Mouse (Mus musculus) forebrain, embryonic 14.5 days (tissue): ENCODE data around the gene Gtf2h1. TPM values are rescaled to one million over a fixed set of nuclear protein-coding genes. Genes with fewer than 3 reads are reported as not detected.
A peak's percentile ranks its signal among the peaks of the same experiment; 100 is the strongest.
"Not testable (repeated sequence)": the region's sequence is repeated elsewhere in the genome, so short reads cannot be mapped to it uniquely, and the experiment has no call there.

Experiments
- ATAC-seq: fragments of 200-750 bp; cut with Nextera tagmentation; 2 replicates; pipeline ENCODE4 v1.8.0; 2017; ENCODE audit warnings: mild to moderate bottlenecking, moderate library complexity
- DNase-seq: peaks from one replicate; pipeline ENCODE4 v3.0.0-alpha.2; 2015; ENCODE audit warnings: low spot score
- H3K27ac ChIP-seq: fragments of 300-500 bp; sonication (generic); 2 replicates; pipeline ENCODE4 v1.5.1; 2014; ENCODE audit warnings: low read depth, mild to moderate bottlenecking, control low read depth, low read length, moderate library complexity
- H3K27me3 ChIP-seq: fragments of 300-500 bp; sonication (generic); replicated peaks from 2 replicates; pipeline ENCODE4 v1.6.1; 2014; ENCODE audit warnings: low read length, control low read depth, mixed read lengths; ENCODE audit not compliant: control insufficient read depth, insufficient read depth
- H3K36me3 ChIP-seq: fragments of 300-500 bp; sonication (generic); 2 replicates; pipeline ENCODE4 v1.6.1; 2014; ENCODE audit warnings: low read length, control low read depth; ENCODE audit not compliant: control insufficient read depth, insufficient read depth
- H3K4me1 ChIP-seq: fragments of 300-500 bp; sonication (generic); 2 replicates; pipeline ENCODE4 v1.6.1; 2014; ENCODE audit warnings: antibody characterized with exemption, low read length, control low read depth; ENCODE audit not compliant: control insufficient read depth, insufficient read depth
- H3K4me2 ChIP-seq: fragments of 300-500 bp; sonication (generic); 2 replicates; pipeline ENCODE4 v1.6.1; 2014; ENCODE audit warnings: mild to moderate bottlenecking, control low read depth, low read length
- H3K4me3 ChIP-seq: fragments of 300-500 bp; sonication (generic); 2 replicates; pipeline ENCODE4 v1.5.1; 2014; ENCODE audit warnings: low read depth, low read length, control low read depth
- H3K9ac ChIP-seq: fragments of 300-500 bp; sonication (generic); 2 replicates; pipeline ENCODE4 v1.6.1; 2014; ENCODE audit warnings: mild to moderate bottlenecking, low read length, control low read depth, moderate library complexity
- H3K9me3 ChIP-seq: fragments of 300-500 bp; sonication (generic); replicated peaks from 2 replicates; pipeline ENCODE4 v1.6.1; 2016; ENCODE audit warnings: low read length, control low read depth, mixed read lengths; ENCODE audit not compliant: control insufficient read depth
- WGBS: fragments of 180-500 bp; shearing (Covaris S2); extraction: QIAGEN DNeasy Blood & Tissue Kit; methylation state at CpG from one replicate; pipeline ENCODE4 v1.1.7; 2014; 5-methylcytosine and 5-hydroxymethylcytosine counted together
- polyA plus RNA-seq: library from polyadenylated mRNA; unstranded; fragments of >200 nt; fragmentation: Nextera tagmentation; extraction: Ambion mirVana; gene quantifications from 2 replicates; pipeline ENCODE4 v1.2.1, GENCODE M21; 2014

The Gtf2h1 gene
- polyA plus RNA-seq, 1 experiment from 2014 or later, result 53.1 TPM

GRCm38 (mm10) chr7:46768451-46768850 is 27.5 kb upstream of the Gtf2h1 start:
- Histone ChIP-seq H3K27ac (no peak overlapping the region), H3K9me3 (no peaks in the 10 kb centered on the region), H3K4me3 (no peak overlapping the region), H3K4me2 (no peak overlapping the region), H3K4me1 (no peaks in the 10 kb centered on the region), H3K9ac (no peak overlapping the region), H3K27me3 (no peaks in the 10 kb centered on the region), H3K36me3 (peaks cover 86% of the 10 kb centered on the region)
- DNase-seq (no peak), ATAC-seq (no peak)
- 93% methylated on average over 7 of the region's 7 CpGs for WGBS

- Histone ChIP-seq H3K36me3 (peaks cover 87% of the 10 kb centered on the region), H3K9me3 (no peaks in the 10 kb centered on the region)
Observed at GRCm38 (mm10) chr7:46770706-46771105, 25.2 kb upstream of the Gtf2h1 start.

GRCm38 (mm10) chr7:46789177-46789849 is 6.6 kb upstream of the Gtf2h1 start:
- no peak for ATAC-seq
- no peak for DNase-seq
- H3K36me3 ChIP-seq, result peaks cover 55% of the 10 kb centered on the region
- no peaks in the 10 kb centered on the region for H3K27me3 ChIP-seq
- no peak overlapping the region for H3K4me2 ChIP-seq
- no peak overlapping the region for H3K27ac ChIP-seq
- no peak overlapping the region for H3K4me3 ChIP-seq
- H3K9ac ChIP-seq, result no peak overlapping the region
- no peaks in the 10 kb centered on the region for H3K9me3 ChIP-seq
- 88% methylated on average over 5 of the region's 5 CpGs for WGBS
- peaks cover 5% of the 10 kb centered on the region; the same call in 1 of the 2 replicates for H3K4me1 ChIP-seq

More at GRCm38 (mm10) chr7:46770706-46771105, 25.2 kb upstream of the Gtf2h1 start:
- Histone ChIP-seq H3K4me2 (no peak overlapping the region), H3K27ac (no peak overlapping the region), H3K27me3 (no peaks in the 10 kb centered on the region), H3K4me1 (no peaks in the 10 kb centered on the region), H3K9ac (no peak overlapping the region), H3K4me3 (no peak overlapping the region)
- DNase-seq (peak; percentile 71), ATAC-seq (no peak)
- WGBS, result 70% methylated on average over 4 of the region's 4 CpGs

GRCm38 (mm10) chr7:46793871-46794270 is 2.0 kb upstream of the Gtf2h1 start:
- DNase-seq (no peak), ATAC-seq (no peak)
- peaks cover 24% of the 10 kb centered on the region for H3K36me3 ChIP-seq
- no peaks in the 10 kb centered on the region for H3K9me3 ChIP-seq
- H3K27me3 ChIP-seq, result no peaks in the 10 kb centered on the region
- H3K9ac ChIP-seq, result no peak overlapping the region; the same call in 1 of the 2 replicates
- no peak overlapping the region for H3K27ac ChIP-seq
- peaks cover 20% of the 10 kb centered on the region for H3K4me1 ChIP-seq
- H3K4me2 ChIP-seq, result no peak overlapping the region
- 87% methylated on average over 4 of the region's 4 CpGs for WGBS
- H3K4me3 ChIP-seq, result no peak overlapping the region

- H3K27ac ChIP-seq, result peak overlapping the region; percentile 86
- peak overlapping the region; percentile 96 for H3K4me3 ChIP-seq
- H3K9me3 ChIP-seq, result no peaks in the 10 kb centered on the region
- WGBS, result under 1% methylated on average over 30 of the region's 31 CpGs
- DNase-seq (no peak), ATAC-seq (no peak)
- no peaks in the 10 kb centered on the region for H3K27me3 ChIP-seq
- peak overlapping the region; percentile 94 for H3K9ac ChIP-seq
- peaks cover 20% of the 10 kb centered on the region for H3K4me1 ChIP-seq
- peak overlapping the region; percentile 96 for H3K4me2 ChIP-seq
- H3K36me3 ChIP-seq, result peaks cover 24% of the 10 kb centered on the region
Observed at GRCm38 (mm10) chr7:46796206-46796679, 340 bp downstream of the Gtf2h1 start.

- peak overlapping the region; percentile 96 for H3K4me2 ChIP-seq
- peak overlapping the region; percentile 94 for H3K9ac ChIP-seq
- H3K4me3 ChIP-seq, result peak overlapping the region; percentile 96
- peaks cover 20% of the 10 kb centered on the region for H3K4me1 ChIP-seq
- ATAC-seq (no peak), DNase-seq (no peak)
- H3K36me3 ChIP-seq, result peaks cover 28% of the 10 kb centered on the region
- H3K9me3 ChIP-seq, result no peaks in the 10 kb centered on the region
- 60% methylated on average over 6 of the region's 6 CpGs for WGBS
- no peaks in the 10 kb centered on the region for H3K27me3 ChIP-seq
- H3K27ac ChIP-seq, result no peak overlapping the region
Observed at GRCm38 (mm10) chr7:46796779-46797178, 876 bp downstream of the Gtf2h1 start.

- Histone ChIP-seq H3K36me3 (peaks cover 76% of the 10 kb centered on the region), H3K27ac (no peak overlapping the region), H3K4me3 (no peak overlapping the region), H3K9ac (no peak overlapping the region), H3K4me2 (no peak overlapping the region), H3K9me3 (no peaks in the 10 kb centered on the region), H3K27me3 (no peaks in the 10 kb centered on the region), H3K4me1 (no peaks in the 10 kb centered on the region)
- 96% methylated on average over 6 of the region's 6 CpGs for WGBS
- ATAC-seq (no peak), DNase-seq (no peak)
Observed at GRCm38 (mm10) chr7:46810325-46810724, 14.4 kb downstream of the Gtf2h1 start.

GRCm38 (mm10) chr7:46814012-46814411 is 18.1 kb downstream of the Gtf2h1 start:
- Histone ChIP-seq H3K27ac (no peak overlapping the region), H3K9me3 (no peaks in the 10 kb centered on the region), H3K36me3 (peaks cover 83% of the 10 kb centered on the region), H3K4me1 (no peaks in the 10 kb centered on the region), H3K4me3 (no peak overlapping the region), H3K27me3 (no peaks in the 10 kb centered on the region), H3K9ac (no peak overlapping the region), H3K4me2 (no peak overlapping the region)
- ATAC-seq (no peak), DNase-seq (no peak)
- 90% methylated on average over 4 of the region's 4 CpGs for WGBS

GRCm38 (mm10) chr7:46820876-46821632 is 25.2 kb downstream of the Gtf2h1 start:
- H3K9ac ChIP-seq, H3K4me2 ChIP-seq, DNase-seq, ATAC-seq, H3K4me3 ChIP-seq, H3K9me3 ChIP-seq, H3K4me1 ChIP-seq, H3K27ac ChIP-seq, H3K27me3 ChIP-seq: not testable (repeated sequence)
- WGBS, result 88% methylated on average over 15 of the region's 15 CpGs
- H3K36me3 ChIP-seq, result peaks cover 75% of the 10 kb centered on the region
